Mouse (Mus musculus): ENCODE measurements around the gene Igf2. TPM values are rescaled to one million over a fixed set of nuclear protein-coding genes. Genes with fewer than 3 reads are reported as not detected.

The Igf2 gene
- total and polyA plus RNA-seq, 3 experiments: not detected

- Histone ChIP-seq H3K36me3 (replicated peaks in 1 of 2; ENCODE audit: control insufficient read depth in 1 of 2, insufficient read depth in 1 of 2, low read length in 1 of 2) (no peaks in the 10 kb centered on the region), H3K4me2 (ENCODE audit: insufficient read depth, low read depth, poor library complexity, severe bottlenecking) (no peak overlapping the region)
- in situ Hi-C loops (cut with MboI; ENCODE audit: low pct_ligation_motif_present, low pct_unique_long_range_greater_than_20kb, low sequenced_read_pairs): loop anchor here (5.0 to 10.0 kb wide), 4 partner anchors 76 to 344 kb away; partner anchors contain the start of gene Tnni2
These were observed 12.0 kb upstream of the Igf2 start for GRCm38 (mm10) chr7:142678611-142679010.

GRCm38 (mm10) chr7:142675644-142676043 lies 9.0 kb upstream of the Igf2 start:
- in situ Hi-C loops (cut with MboI; ENCODE audit: low pct_ligation_motif_present, low pct_unique_long_range_greater_than_20kb, low sequenced_read_pairs) (loop anchor here (5.0 to 10.0 kb wide), 4 partner anchors 73 to 341 kb away; partner anchors contain the start of gene Tnni2), dilution Hi-C loops (cut with MboI; ENCODE audit: extremely low pct_ligation_motif_present, extremely low pct_unique_long_range_greater_than_20kb, low sequenced_read_pairs) (no loop called here)
- Histone ChIP-seq H3K9me3 (replicated peaks; ENCODE audit: low read length) (peaks cover 8% of the 10 kb centered on the region), H3K27ac (ENCODE audit: insufficient read depth, low read depth) (no peak overlapping the region), H3K4me3 (replicated peaks in 1 of 3; ENCODE audit: low read depth in 2 of 3, low read length in 2 of 3, poor library complexity in 1 of 3) (no peak overlapping the region), H3K79me2 (replicated peaks; ENCODE audit: control insufficient read depth, extremely low read depth, insufficient read depth, poor library complexity, severe bottlenecking) (no peaks in the 10 kb centered on the region), H3K36me3 (replicated peaks in 1 of 2; ENCODE audit: control insufficient read depth in 1 of 2, insufficient read depth in 1 of 2, low read length in 1 of 2) (no peaks in the 10 kb centered on the region), H3K9ac (ENCODE audit: insufficient read depth, low read depth) (no peak overlapping the region), H3K4me2 (ENCODE audit: insufficient read depth, low read depth, poor library complexity, severe bottlenecking) (no peak overlapping the region), H3K4me1 (ENCODE audit: control insufficient read depth in 1 of 2, insufficient read depth in 2 of 2) (no peaks in the 10 kb centered on the region), H3K27me3 (replicated peaks) (peaks cover 64% of the 10 kb centered on the region)
- DNase-seq (ENCODE audit: extremely low read depth): peak; percentile 52
- TF ChIP-seq CTCF (conservative IDR thresholded peaks at IDR 0.05 in 1 of 2, IDR thresholded peaks at IDR 0.05 in 1 of 2; ENCODE audit: low read depth in 2 of 2, low read length in 2 of 2) (peak; percentile 25 to 78; a peak in 2 of 4 replicates), RAD21 (IDR thresholded peaks at IDR 0.05; ENCODE audit: low read depth, low read length) (peak; percentile 85), JUN (IDR thresholded peaks at IDR 0.05; ENCODE audit: insufficient read depth, low read depth, low read length) (no peak), POLR2A (IDR thresholded peaks at IDR 0.05; ENCODE audit: low read depth, low read length) (no peak), IRF4 (IDR thresholded peaks at IDR 0.05; ENCODE audit: low read depth, low read length) (no peak), SMC3 (IDR thresholded peaks at IDR 0.05; ENCODE audit: low read depth, low read length) (peak; percentile 76), ZC3H11A (IDR thresholded peaks at IDR 0.05; ENCODE audit: low read depth, low read length) (peak; percentile 31; the same call in 1 of the 2 replicates), USF2 (conservative IDR thresholded peaks at IDR 0.05; ENCODE audit: low read depth, low read length) (no peak)

More at GRCm38 (mm10) chr7:142678611-142679010, 12.0 kb upstream of the Igf2 start:
- dilution Hi-C loops (cut with MboI; ENCODE audit: extremely low pct_ligation_motif_present, extremely low pct_unique_long_range_greater_than_20kb, low sequenced_read_pairs): no loop called here
- H3K79me2 ChIP-seq (replicated peaks; ENCODE audit: control insufficient read depth, extremely low read depth, insufficient read depth, poor library complexity, severe bottlenecking): no peaks in the 10 kb centered on the region
- H3K4me1 ChIP-seq (ENCODE audit: control insufficient read depth in 1 of 2, insufficient read depth in 2 of 2): no peaks in the 10 kb centered on the region
- no peak for DNase-seq (ENCODE audit: extremely low read depth)
- no peaks in the 10 kb centered on the region for H3K9me3 ChIP-seq (replicated peaks; ENCODE audit: low read length)
- TF ChIP-seq ZMIZ1 (IDR thresholded peaks at IDR 0.05; ENCODE audit: low read depth, low read length): no peak
- TF ChIP-seq HCFC1 (IDR thresholded peaks at IDR 0.05; ENCODE audit: low read depth, low read length): no peak
- no peak for TF ChIP-seq CTCF (conservative IDR thresholded peaks at IDR 0.05 in 1 of 2, IDR thresholded peaks at IDR 0.05 in 1 of 2; ENCODE audit: low read depth in 2 of 2, low read length in 2 of 2)
- TF ChIP-seq UBTF (IDR thresholded peaks at IDR 0.05; ENCODE audit: low read depth, low read length): no peak
- TF ChIP-seq JUN (IDR thresholded peaks at IDR 0.05; ENCODE audit: insufficient read depth, low read depth, low read length): no peak
- no peak overlapping the region for H3K9ac ChIP-seq (ENCODE audit: insufficient read depth, low read depth)
- H3K27me3 ChIP-seq (replicated peaks): peaks cover 80% of the 10 kb centered on the region
- H3K4me3 ChIP-seq (replicated peaks in 1 of 3; ENCODE audit: low read depth in 2 of 3, low read length in 2 of 3, poor library complexity in 1 of 3): no peak overlapping the region
- H3K27ac ChIP-seq (ENCODE audit: insufficient read depth, low read depth): no peak overlapping the region

GRCm38 (mm10) chr7:142675141-142675540 lies 8.5 kb upstream of the Igf2 start:
- DNase-seq (ENCODE audit: extremely low read depth): no peak
- H3K9me3 ChIP-seq (replicated peaks; ENCODE audit: low read length): peaks cover 12% of the 10 kb centered on the region
- in situ Hi-C loops (cut with MboI; ENCODE audit: low pct_ligation_motif_present, low pct_unique_long_range_greater_than_20kb, low sequenced_read_pairs): loop anchor here (5.0 to 10.0 kb wide), 4 partner anchors 73 to 340 kb away; partner anchors contain the start of gene Tnni2
- no peak overlapping the region for H3K4me2 ChIP-seq (ENCODE audit: insufficient read depth, low read depth, poor library complexity, severe bottlenecking)
- H3K27ac ChIP-seq (ENCODE audit: insufficient read depth, low read depth): no peak overlapping the region
- H3K4me3 ChIP-seq (replicated peaks in 1 of 3; ENCODE audit: low read depth in 2 of 3, low read length in 2 of 3, poor library complexity in 1 of 3): no peak overlapping the region
- dilution Hi-C loops (cut with MboI; ENCODE audit: extremely low pct_ligation_motif_present, extremely low pct_unique_long_range_greater_than_20kb, low sequenced_read_pairs): no loop called here
- no peaks in the 10 kb centered on the region for H3K79me2 ChIP-seq (replicated peaks; ENCODE audit: control insufficient read depth, extremely low read depth, insufficient read depth, poor library complexity, severe bottlenecking)
- TF ChIP-seq RAD21 (IDR thresholded peaks at IDR 0.05; ENCODE audit: low read depth, low read length) (no peak), ZC3H11A (IDR thresholded peaks at IDR 0.05; ENCODE audit: low read depth, low read length) (no peak), POLR2A (IDR thresholded peaks at IDR 0.05; ENCODE audit: low read depth, low read length) (no peak), MEF2A (IDR thresholded peaks at IDR 0.05; ENCODE audit: borderline replicate concordance, low read depth, low read length) (no peak), CTCF (conservative IDR thresholded peaks at IDR 0.05 in 1 of 2, IDR thresholded peaks at IDR 0.05 in 1 of 2; ENCODE audit: low read depth in 2 of 2, low read length in 2 of 2) (no peak), ETS1 (conservative IDR thresholded peaks at IDR 0.05; ENCODE audit: low read depth, low read length) (no peak), TBP (conservative IDR thresholded peaks at IDR 0.05; ENCODE audit: low read depth, low read length) (no peak), KAT2A (IDR thresholded peaks at IDR 0.05; ENCODE audit: insufficient replicate concordance, low read length) (no peak), MXI1 (IDR thresholded peaks at IDR 0.05; ENCODE audit: low read depth, low read length) (no peak), UBTF (IDR thresholded peaks at IDR 0.05; ENCODE audit: low read depth, low read length) (no peak), GABPA (IDR thresholded peaks at IDR 0.05; ENCODE audit: insufficient replicate concordance, low read depth, low read length) (no peak), JUN (IDR thresholded peaks at IDR 0.05; ENCODE audit: insufficient read depth, low read depth, low read length) (no peak), MAX (IDR thresholded peaks at IDR 0.05; ENCODE audit: low read length) (no peak), HCFC1 (IDR thresholded peaks at IDR 0.05; ENCODE audit: low read depth, low read length) (no peak), BHLHE40 (IDR thresholded peaks at IDR 0.05; ENCODE audit: low read depth, low read length) (no peak), ZMIZ1 (IDR thresholded peaks at IDR 0.05; ENCODE audit: low read depth, low read length) (no peak), ZKSCAN1 (IDR thresholded peaks at IDR 0.05; ENCODE audit: borderline replicate concordance, low read depth, low read length) (no peak), MYC (IDR thresholded peaks at IDR 0.05; ENCODE audit: low read depth, low read length) (no peak), RCOR1 (conservative IDR thresholded peaks at IDR 0.05; ENCODE audit: low read depth, low read length) (no peak), CHD1 (IDR thresholded peaks at IDR 0.05; ENCODE audit: low read depth, low read length) (no peak)
- H3K4me1 ChIP-seq (ENCODE audit: control insufficient read depth in 1 of 2, insufficient read depth in 2 of 2): no peaks in the 10 kb centered on the region
- H3K9ac ChIP-seq (ENCODE audit: insufficient read depth, low read depth): no peak overlapping the region
- no peaks in the 10 kb centered on the region for H3K36me3 ChIP-seq (replicated peaks in 1 of 2; ENCODE audit: control insufficient read depth in 1 of 2, insufficient read depth in 1 of 2, low read length in 1 of 2)
- peaks cover 59% of the 10 kb centered on the region for H3K27me3 ChIP-seq (replicated peaks)

Measured in CH12.LX (cell line).